Mouse (Mus musculus): ENCODE measurements around the gene Lingo1.

Lingo1 gene

GRCm38 (mm10) chr9:56776881-56777801 is 19.1 kb downstream of the Lingo1 start:
- CTCF ChIA-PET: no interaction called here

GRCm38 (mm10) chr9:56775161-56775934 is 20.9 kb downstream of the Lingo1 start:
- CTCF ChIA-PET: no interaction called here

- CTCF ChIA-PET: no interaction called here
Measured at GRCm38 (mm10) chr9:56774231-56774630, 22.0 kb downstream of the Lingo1 start.

GRCm38 (mm10) chr9:56773666-56774065 is 22.6 kb downstream of the Lingo1 start:
- CTCF ChIA-PET: no interaction called here

GRCm38 (mm10) chr9:56767653-56768136 is 28.6 kb downstream of the Lingo1 start:
- CTCF ChIA-PET: no interaction called here

GRCm38 (mm10) chr9:56766629-56767357 is 29.5 kb downstream of the Lingo1 start:
- CTCF ChIA-PET: no interaction called here

GRCm38 (mm10) chr9:56762106-56762562 is 34.1 kb downstream of the Lingo1 start:
- CTCF ChIA-PET: no interaction called here

GRCm38 (mm10) chr9:56757791-56758190 is 38.5 kb downstream of the Lingo1 start:
- CTCF ChIA-PET: no interaction called here

- CTCF ChIA-PET: no interaction called here
Measured at GRCm38 (mm10) chr9:56755119-56755518, 41.1 kb downstream of the Lingo1 start.

GRCm38 (mm10) chr9:56753386-56753785 is 42.9 kb downstream of the Lingo1 start:
- CTCF ChIA-PET: no interaction called here

- CTCF ChIA-PET: no interaction called here
Measured at GRCm38 (mm10) chr9:56748056-56748455, 48.2 kb downstream of the Lingo1 start.

- CTCF ChIA-PET: no interaction called here
Measured at GRCm38 (mm10) chr9:56746926-56747294, 49.4 kb downstream of the Lingo1 start.

- CTCF ChIA-PET: no interaction called here
Measured at GRCm38 (mm10) chr9:56746195-56746925, 49.9 kb downstream of the Lingo1 start.

GRCm38 (mm10) chr9:56744369-56744768 is 51.9 kb downstream of the Lingo1 start:
- CTCF ChIA-PET: no interaction called here

- CTCF ChIA-PET: no interaction called here
Measured at GRCm38 (mm10) chr9:56739181-56739737, 57.0 kb downstream of the Lingo1 start.

GRCm38 (mm10) chr9:56738261-56739171 is 57.8 kb downstream of the Lingo1 start:
- CTCF ChIA-PET: interaction anchor here (0.6 kb wide), 1 partner anchor 1476 kb away, joined by 3 read pairs; no protein-coding TSS in a partner anchor

- CTCF ChIA-PET: no interaction called here
Measured at GRCm38 (mm10) chr9:56734398-56734797, 61.9 kb downstream of the Lingo1 start.

- CTCF ChIA-PET: no interaction called here
Measured at GRCm38 (mm10) chr9:56730997-56731396, 65.3 kb downstream of the Lingo1 start.

- CTCF ChIA-PET: no interaction called here
Measured at GRCm38 (mm10) chr9:56729145-56729544, 67.1 kb downstream of the Lingo1 start.

Data from spleen, embryonic (tissue).